In the genomic region with DNA sequence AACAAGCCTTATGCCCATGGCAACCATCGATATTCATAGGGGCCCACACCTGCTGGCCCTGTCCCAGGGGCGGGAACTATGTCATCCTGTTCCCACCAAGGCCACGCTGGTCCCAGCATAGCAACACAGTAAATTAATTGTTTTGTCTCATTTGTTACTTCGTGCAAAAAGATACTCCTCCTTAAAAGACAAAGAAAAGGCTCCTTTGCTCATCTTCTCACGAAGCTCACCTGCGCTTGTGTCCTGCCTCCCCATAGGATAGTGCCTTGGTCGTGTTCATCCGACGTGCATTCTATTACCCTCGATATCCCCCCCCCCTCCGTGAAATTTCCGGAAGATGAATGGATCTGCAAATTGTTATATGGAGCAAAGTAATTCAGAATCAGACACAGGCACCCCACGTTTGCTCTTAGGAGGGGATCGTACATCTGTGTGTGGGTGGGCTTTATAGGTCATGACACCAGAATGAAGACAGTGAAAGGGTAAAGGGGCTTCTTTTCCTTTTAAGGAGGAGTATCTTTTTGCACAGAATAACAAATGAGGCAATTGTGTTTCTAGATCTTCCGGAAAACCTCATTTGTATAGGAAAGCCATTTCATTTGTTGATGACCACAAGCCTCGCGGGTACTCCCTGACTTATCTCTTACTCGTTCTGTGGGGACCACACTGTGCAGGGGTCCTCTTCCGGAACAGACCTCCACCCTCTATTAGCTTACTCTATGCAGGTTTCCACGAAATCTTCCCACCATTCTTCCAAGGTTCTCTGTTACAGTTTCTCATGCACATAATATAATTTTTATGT, we compare ENCODE assay signal across 9 mouse cellular contexts. TPM values are rescaled to one million over a fixed set of nuclear protein-coding genes. Genes with fewer than 3 reads are reported as not detected.
A peak's percentile ranks its signal among the peaks of the same experiment; 100 is the strongest.
DNase-seq lines count a peak whose midpoint lies in the region; ATAC-seq and TF ChIP-seq lines count a peak whose summit lies in the region.
"Had no signal": no experiment of that assay in that cellular context is flagged by ENCODE, and none has a peak within 500 bp of the region (broad histone marks: within the 10 kb centered on the region; RNA-seq: fewer than 3 reads in every experiment).

No protein-coding gene starts in this region.

- intact Hi-C loops in gastrocnemius, adult 2 months (cut with DNase I): no loop called here

- WGBS in forebrain, embryonic 14.5 days: 64% methylated on average over 20 of the region's 20 CpGs
- WGBS in midbrain, embryonic 14.5 days: 57% methylated on average over 20 of the region's 20 CpGs
- 58% methylated on average over 20 of the region's 20 CpGs for WGBS in lung, adult 2 months

- H3K4me2 ChIP-seq in forebrain, embryonic 14.5 days (ENCODE audit: low read length): no peak overlapping the region
- H3K4me2 ChIP-seq in midbrain, embryonic 14.5 days (ENCODE audit: low read length): peak overlapping the region; percentile 38

- no peak overlapping the region for H3K27ac ChIP-seq in gastrocnemius, adult 2 months
- no peak overlapping the region for H3K27ac ChIP-seq in forebrain, embryonic 14.5 days (ENCODE audit: low read depth, low read length)
- H3K27ac ChIP-seq in midbrain, embryonic 14.5 days (replicated peaks; ENCODE audit: low read depth, low read length): 0 out of 2 replicates have a peak overlapping the region, but pooled peaks have one; percentile 5

- H3K9ac ChIP-seq in forebrain, embryonic 14.5 days (ENCODE audit: low read length): no peak overlapping the region
- no peak overlapping the region for H3K9ac ChIP-seq in midbrain, embryonic 14.5 days (replicated peaks; ENCODE audit: low read length)

- no peak for DNase-seq in gastrocnemius, adult 2 months
- DNase-seq in gastrocnemius, adult 18-20 months (ENCODE audit: low spot score): no peak
- DNase-seq in forebrain, embryonic 14.5 days (ENCODE audit: low spot score): no peak
- DNase-seq in midbrain, embryonic 14.5 days: no peak
- DNase-seq in lung, adult 2 months: no peak
- no peak for DNase-seq in adrenal gland, postnatal 10 days

- ATAC-seq in CD4-positive, CD25-positive, alpha-beta regulatory T cell, adult 4 months: peak; percentile 14
- ATAC-seq in forebrain, embryonic 14.5 days: peak; percentile 66; the same call in 1 of the 2 replicates
- ATAC-seq in midbrain, embryonic 14.5 days (ENCODE audit: low FRiP score, low TSS enrichment): peak; percentile 31; the same call in 1 of the 2 replicates
- no peak for ATAC-seq in monocyte, adult 5-6 weeks (replicated peaks; ENCODE audit: insufficient number of reproducible peaks, low FRiP score, low TSS enrichment, poor library complexity, severe bottlenecking)

- no peaks in the 10 kb centered on the region for H3K9me3 ChIP-seq in forebrain, embryonic 14.5 days (replicated peaks; ENCODE audit: control insufficient read depth, low read length)
- no peaks in the 10 kb centered on the region for H3K9me3 ChIP-seq in midbrain, embryonic 14.5 days (ENCODE audit: control insufficient read depth, low read length)

- no peak for TF ChIP-seq POLR2A in lung, adult 2 months (IDR thresholded peaks at IDR 0.05; ENCODE audit: borderline replicate concordance, extremely low read depth, low read depth, low read length)

- H3K4me1 ChIP-seq in forebrain, embryonic 14.5 days (ENCODE audit: control insufficient read depth, insufficient read depth, low read length): no peaks in the 10 kb centered on the region
- H3K4me1 ChIP-seq in midbrain, embryonic 14.5 days (ENCODE audit: control insufficient read depth, insufficient read depth, low read length): no peaks in the 10 kb centered on the region
- H3K4me1 ChIP-seq in lung, adult 2 months (ENCODE audit: control insufficient read depth, insufficient read depth, low read length): no peaks in the 10 kb centered on the region

- H3K27me3 ChIP-seq in forebrain, embryonic 14.5 days (replicated peaks; ENCODE audit: control insufficient read depth, insufficient read depth, low read length): no peaks in the 10 kb centered on the region
- no peaks in the 10 kb centered on the region for H3K27me3 ChIP-seq in midbrain, embryonic 14.5 days (ENCODE audit: control insufficient read depth, insufficient read depth, low read length)

- no peak for TF ChIP-seq CTCF in gastrocnemius, adult 2 months (IDR thresholded peaks at IDR 0.05)
- no peak for TF ChIP-seq CTCF in lung, adult 2 months (IDR thresholded peaks at IDR 0.05; ENCODE audit: insufficient read depth, low read length)

- H3K4me3 ChIP-seq in gastrocnemius, adult 2 months: peak overlapping the region; percentile 13; the same call in 1 of the 2 replicates
- H3K4me3 ChIP-seq in forebrain, embryonic 14.5 days (ENCODE audit: low read depth, low read length): no peak overlapping the region
- H3K4me3 ChIP-seq in midbrain, embryonic 14.5 days (replicated peaks; ENCODE audit: low read depth, low read length): no peak overlapping the region
- H3K4me3 ChIP-seq in lung, adult 2 months (replicated peaks; ENCODE audit: extremely low read depth, low read depth, low read length): no peak overlapping the region

- no peaks in the 10 kb centered on the region for H3K36me3 ChIP-seq in forebrain, embryonic 14.5 days (ENCODE audit: control insufficient read depth, insufficient read depth, low read length)
- no peaks in the 10 kb centered on the region for H3K36me3 ChIP-seq in midbrain, embryonic 14.5 days (ENCODE audit: control insufficient read depth, insufficient read depth, low read length)

RNA-seq across cellular contexts. Expression of a gene that starts 19.0 kb away (rescaled TPM):
- under 1 TPM in 1 of 2 experiments, not detected in 1; 0.56 TPM for total RNA-seq in gastrocnemius, adult 2 months (2021)
- 1 to 10 TPM in 1 of 2 experiments, under 1 TPM in 1; 0.25 to 1.0 TPM for total RNA-seq in gastrocnemius, adult 18-20 months (2021)
- polyA plus RNA-seq in CD4-positive, CD25-positive, alpha-beta regulatory T cell, adult 4 months (2017; shearing (Covaris generic)): 1 to 10 TPM; 4.2 to 5.2 TPM
- 206 and 225 TPM in 2 replicates for polyA plus RNA-seq in forebrain, embryonic 14.5 days (2014; fragmentation: Nextera tagmentation; extraction: Ambion mirVana)
- 312 and 337 TPM in 2 replicates for polyA plus RNA-seq in midbrain, embryonic 14.5 days (2014; fragmentation: Nextera tagmentation; extraction: Ambion mirVana)
- polyA plus RNA-seq in lung, adult 2 months (2012; rRNA removed): 10.2 and 12.2 TPM in 2 replicates
- total RNA-seq in adrenal gland, postnatal 10 days (2021): 10 to 100 TPM; 62.1 to 76.8 TPM
- total RNA-seq in monocyte, adult 5-6 weeks (2017): not detected in 3 replicates

RNA-seq across cellular contexts. Expression of a gene that starts 58.5 kb away (rescaled TPM):
- total RNA-seq in gastrocnemius, adult 2 months (2021): under 1 TPM in 1 of 2 experiments, not detected in 1; 0.20 TPM
- total RNA-seq in gastrocnemius, adult 18-20 months (2021): not detected
- not detected for polyA plus RNA-seq in CD4-positive, CD25-positive, alpha-beta regulatory T cell, adult 4 months (2017; shearing (Covaris generic))
- 61.0 and 85.3 TPM in 2 replicates for polyA plus RNA-seq in forebrain, embryonic 14.5 days (2014; fragmentation: Nextera tagmentation; extraction: Ambion mirVana)
- 141 and 142 TPM in 2 replicates for polyA plus RNA-seq in midbrain, embryonic 14.5 days (2014; fragmentation: Nextera tagmentation; extraction: Ambion mirVana)
- 1.1 and 1.8 TPM in 2 replicates for polyA plus RNA-seq in lung, adult 2 months (2012; rRNA removed)
- total RNA-seq in adrenal gland, postnatal 10 days (2021): 10 to 100 TPM; 25.0 to 30.2 TPM
- total RNA-seq in monocyte, adult 5-6 weeks (2017): not detected in 3 replicates
- total RNA-seq: hematopoietic stem cell, adult 5-6 weeks had no signal

Comparison
In these comparisons a context has a peak if more than half of its experiments do, and no peak if none do; other contexts are left out.
1. RNA of a gene that starts 19.0 kb away (total RNA-seq): 62.1 to 76.8 TPM in adrenal gland, postnatal 10 days; 0.25 to 1.0 TPM in gastrocnemius, adult 18-20 months, 0.56 TPM in gastrocnemius, adult 2 months and not detected in monocyte, adult 5-6 weeks; every median in the first group is over 10 times any median in the second.
2. RNA of a gene that starts 58.5 kb away (total RNA-seq): 25.0 to 30.2 TPM in adrenal gland, postnatal 10 days; 0.20 TPM in gastrocnemius, adult 2 months, not detected in gastrocnemius, adult 18-20 months and not detected in monocyte, adult 5-6 weeks; every median in the first group is over 10 times any median in the second.